Mouse (Mus musculus): ENCODE results near the gene AC124502.3. TPM values are rescaled to one million over a fixed set of nuclear protein-coding genes. Genes with fewer than 3 reads are reported as not detected.
A peak's percentile ranks its signal among the peaks of the same experiment; 100 is the strongest.

The AC124502.3 gene
- total RNA-seq, 2 experiments from 2014 or later, result 3.3 to 4.2 TPM

DNA sequence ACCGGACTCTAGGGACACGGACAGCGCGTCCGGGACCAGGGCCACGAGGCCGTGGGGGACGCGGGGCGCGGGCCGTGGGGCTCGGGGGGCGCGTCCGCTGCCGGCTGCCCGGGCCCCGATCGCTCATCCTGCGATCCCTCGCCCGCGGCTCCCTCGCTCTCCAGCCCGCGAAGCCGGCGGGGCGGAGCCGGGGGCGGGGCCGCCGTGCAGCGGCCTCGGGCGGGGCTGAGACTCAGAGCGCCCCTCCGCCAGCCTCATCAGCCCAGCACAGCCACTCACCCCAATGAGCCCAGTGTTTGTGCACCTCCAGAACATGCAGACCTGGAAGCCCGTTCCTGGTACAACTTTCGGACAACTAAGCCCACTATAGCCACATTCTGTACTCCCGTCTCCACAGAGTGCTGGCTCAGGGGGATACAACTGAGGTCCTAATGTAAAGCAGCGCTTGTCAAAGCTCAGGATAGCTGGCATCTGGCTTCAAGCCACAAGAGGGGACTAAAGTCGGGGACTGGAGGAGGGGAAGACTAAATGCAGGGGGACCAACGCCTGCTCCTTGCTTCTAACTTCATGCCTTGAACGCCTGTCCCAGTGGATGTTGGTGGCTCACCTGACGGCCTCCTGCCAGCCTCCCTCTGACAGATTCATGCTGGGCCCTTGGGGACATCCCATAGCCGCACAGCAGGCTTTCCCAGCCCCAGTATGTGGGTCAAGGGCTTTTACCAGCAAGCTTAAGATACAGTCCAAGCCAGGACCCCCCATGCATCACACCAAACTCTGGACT, 59.9 kb downstream of the AC124502.3 start, which contains the start of gene Cnih2:
TSS of gene Cnih2 (minus strand) at position 159 of the 781 bp plus-strand sequence.
- peak; percentile 32; the same call in 1 of the 2 replicates for ATAC-seq (replicated peaks; ENCODE audit: low FRiP score, low TSS enrichment, poor library complexity, severe bottlenecking)

Other genes with a start within 250 kb of the AC124502.3 start
- 51.9 and 59.4 TPM in 2 replicates for gene Rbm4, start 245.0 kb upstream of the AC124502.3 start, total RNA-seq (2014; fragmentation: Nextera tagmentation)
- 68.6 and 75.3 TPM in 2 replicates for gene Rbm4, start 245.0 kb upstream of the AC124502.3 start, total RNA-seq (2017)
- 29.3 and 59.5 TPM in 2 replicates for gene Gm21992, start 227.3 kb upstream of the AC124502.3 start, total RNA-seq (2014; fragmentation: Nextera tagmentation)
- gene Gm21992, start 227.3 kb upstream of the AC124502.3 start, total RNA-seq (2017), result 15.8 and 17.3 TPM in 2 replicates
- gene Rbm14, start 227.3 kb upstream of the AC124502.3 start, total RNA-seq (2014; fragmentation: Nextera tagmentation), result 74.2 and 76.1 TPM in 2 replicates
- 16.6 and 29.1 TPM in 2 replicates for gene Rbm14, start 227.3 kb upstream of the AC124502.3 start, total RNA-seq (2017)
- gene Ccs, start 199.6 kb upstream of the AC124502.3 start, total RNA-seq (2014; fragmentation: Nextera tagmentation), result 75.1 and 81.3 TPM in 2 replicates
- gene Ccs, start 199.6 kb upstream of the AC124502.3 start, total RNA-seq (2017), result 47.7 and 59.0 TPM in 2 replicates
- gene Ccdc87, start 199.5 kb upstream of the AC124502.3 start, total RNA-seq (2014; fragmentation: Nextera tagmentation), result not detected in 2 replicates
- gene Ccdc87, start 199.5 kb upstream of the AC124502.3 start, total RNA-seq (2017), result not detected in 2 replicates
- 1.3 and 2.9 TPM in 2 replicates for gene Ctsf, start 183.8 kb upstream of the AC124502.3 start, total RNA-seq (2014; fragmentation: Nextera tagmentation)
- gene Ctsf, start 183.8 kb upstream of the AC124502.3 start, total RNA-seq (2017), result 2.7 and 7.5 TPM in 2 replicates
- gene Actn3, start 161.0 kb upstream of the AC124502.3 start, total RNA-seq (2014; fragmentation: Nextera tagmentation), result 2.2 and 4.0 TPM in 2 replicates
- gene Actn3, start 161.0 kb upstream of the AC124502.3 start, total RNA-seq (2017), result 1.0 TPM in 1 of 2 replicates, not detected in the other
- 16.5 and 20.3 TPM in 2 replicates for gene Zdhhc24, start 160.2 kb upstream of the AC124502.3 start, total RNA-seq (2014; fragmentation: Nextera tagmentation)
- gene Zdhhc24, start 160.2 kb upstream of the AC124502.3 start, total RNA-seq (2017), result 8.8 and 13.2 TPM in 2 replicates
- gene Bbs1, start 132.3 kb upstream of the AC124502.3 start, total RNA-seq (2014; fragmentation: Nextera tagmentation), result 1.5 and 2.5 TPM in 2 replicates
- gene Bbs1, start 132.3 kb upstream of the AC124502.3 start, total RNA-seq (2017), result 0.65 TPM in 1 of 2 replicates, not detected in the other
- 53.8 and 62.2 TPM in 2 replicates for gene Dpp3, start 110.6 kb upstream of the AC124502.3 start, total RNA-seq (2014; fragmentation: Nextera tagmentation)
- gene Dpp3, start 110.6 kb upstream of the AC124502.3 start, total RNA-seq (2017), result 40.7 and 51.4 TPM in 2 replicates
- gene Peli3, start 95.8 kb upstream of the AC124502.3 start, total RNA-seq (2014; fragmentation: Nextera tagmentation), result 1.1 TPM in 1 of 2 replicates, not detected in the other
- gene Peli3, start 95.8 kb upstream of the AC124502.3 start, total RNA-seq (2017), result not detected in 2 replicates
- 58.5 and 60.3 TPM in 2 replicates for gene Mrpl11, start 76.7 kb upstream of the AC124502.3 start, total RNA-seq (2014; fragmentation: Nextera tagmentation)
- gene Mrpl11, start 76.7 kb upstream of the AC124502.3 start, total RNA-seq (2017), result 41.4 and 91.0 TPM in 2 replicates
- gene Npas4, start 48.6 kb upstream of the AC124502.3 start, total RNA-seq (2014; fragmentation: Nextera tagmentation), result not detected in 2 replicates
- gene Npas4, start 48.6 kb upstream of the AC124502.3 start, total RNA-seq (2017), result not detected in 2 replicates
- gene Slc29a2, start 15.0 kb upstream of the AC124502.3 start, total RNA-seq (2014; fragmentation: Nextera tagmentation), result 9.7 and 14.2 TPM in 2 replicates
- 1.5 and 4.4 TPM in 2 replicates for gene Slc29a2, start 15.0 kb upstream of the AC124502.3 start, total RNA-seq (2017)
- gene B4gat1, start 65 bp upstream of the AC124502.3 start, total RNA-seq (2014; fragmentation: Nextera tagmentation), result not detected in 2 replicates
- 1.5 TPM in 1 of 2 replicates, not detected in the other for gene B4gat1, start 65 bp upstream of the AC124502.3 start, total RNA-seq (2017)
- 25.3 and 37.1 TPM in 2 replicates for gene Brms1, start 2.5 kb downstream of the AC124502.3 start, total RNA-seq (2014; fragmentation: Nextera tagmentation)
- gene Brms1, start 2.5 kb downstream of the AC124502.3 start, total RNA-seq (2017), result 30.3 and 36.7 TPM in 2 replicates
- gene Rin1, start 11.6 kb downstream of the AC124502.3 start, total RNA-seq (2014; fragmentation: Nextera tagmentation), result 0.89 and 1.3 TPM in 2 replicates
- 0.66 TPM in 1 of 2 replicates, not detected in the other for gene Rin1, start 11.6 kb downstream of the AC124502.3 start, total RNA-seq (2017)
- 3.2 and 3.3 TPM in 2 replicates for gene Cd248, start 29.2 kb downstream of the AC124502.3 start, total RNA-seq (2014; fragmentation: Nextera tagmentation)
- gene Cd248, start 29.2 kb downstream of the AC124502.3 start, total RNA-seq (2017), result 0.27 and 4.1 TPM in 2 replicates
- 1.2 TPM in 1 of 2 replicates, not detected in the other for gene Tmem151a, start 46.6 kb downstream of the AC124502.3 start, total RNA-seq (2014; fragmentation: Nextera tagmentation)
- not detected in 2 replicates for gene Tmem151a, start 46.6 kb downstream of the AC124502.3 start, total RNA-seq (2017)
- gene Yif1a, start 49.6 kb downstream of the AC124502.3 start, total RNA-seq (2014; fragmentation: Nextera tagmentation), result 38.6 and 43.4 TPM in 2 replicates
- 7.5 and 13.6 TPM in 2 replicates for gene Yif1a, start 49.6 kb downstream of the AC124502.3 start, total RNA-seq (2017)
- 0.66 TPM in 1 of 2 replicates, not detected in the other for gene Cnih2, start 59.6 kb downstream of the AC124502.3 start, total RNA-seq (2014; fragmentation: Nextera tagmentation)
- gene Cnih2, start 59.6 kb downstream of the AC124502.3 start, total RNA-seq (2017), result not detected in 2 replicates
- gene Rab1b, start 68.2 kb downstream of the AC124502.3 start, total RNA-seq (2014; fragmentation: Nextera tagmentation), result 58.7 and 83.3 TPM in 2 replicates
- 47.0 and 47.5 TPM in 2 replicates for gene Rab1b, start 68.2 kb downstream of the AC124502.3 start, total RNA-seq (2017)
- gene Klc2, start 79.7 kb downstream of the AC124502.3 start, total RNA-seq (2014; fragmentation: Nextera tagmentation), result 3.0 and 15.3 TPM in 2 replicates
- gene Klc2, start 79.7 kb downstream of the AC124502.3 start, total RNA-seq (2017), result 2.3 and 8.0 TPM in 2 replicates
- 44.9 and 52.2 TPM in 2 replicates for gene Pacs1, start 234.2 kb downstream of the AC124502.3 start, total RNA-seq (2014; fragmentation: Nextera tagmentation)
- gene Pacs1, start 234.2 kb downstream of the AC124502.3 start, total RNA-seq (2017), result 10.1 and 12.4 TPM in 2 replicates

All from megakaryocyte-erythroid progenitor cell, adult 5-6 weeks (primary cell).